Comparison of ENCODE assay signal across 8 mouse cellular contexts in the genomic region with DNA sequence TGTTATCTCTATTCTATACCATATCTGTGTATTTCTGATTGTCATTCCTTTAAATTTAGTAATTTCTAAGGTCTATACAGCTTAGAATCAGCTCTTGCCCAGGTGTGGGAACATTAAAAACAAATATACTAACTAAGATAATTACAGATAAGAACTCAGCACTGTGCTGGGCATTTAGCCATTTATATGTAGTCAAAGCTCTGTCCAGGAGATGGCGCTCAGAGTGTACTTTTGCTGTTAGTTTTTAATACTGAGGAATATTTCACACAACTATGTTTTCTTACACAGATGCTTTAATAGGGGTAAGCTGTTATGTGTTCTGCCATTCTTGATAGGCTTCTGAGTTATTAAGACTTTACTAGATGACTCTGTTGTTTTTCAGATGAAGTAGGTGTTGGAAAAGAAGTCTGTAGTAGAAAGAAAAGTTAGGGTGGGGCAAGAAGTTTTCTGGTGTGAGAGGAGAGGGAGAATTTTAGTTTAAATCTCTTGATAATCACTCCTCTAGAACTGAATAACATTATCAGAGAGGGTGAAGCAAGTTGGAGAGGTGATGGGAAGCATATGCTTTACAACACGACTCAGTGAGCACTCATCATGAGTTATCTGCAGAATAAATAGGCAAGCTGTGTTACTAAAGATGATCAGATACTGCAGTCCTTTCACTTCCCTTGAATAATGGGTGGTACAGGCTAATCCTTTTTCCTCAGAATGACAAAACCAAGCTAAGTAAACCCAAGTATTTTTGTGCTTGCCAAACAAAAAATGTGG.
DNase-seq lines count a peak whose midpoint lies in the region; ATAC-seq and TF ChIP-seq lines count a peak whose summit lies in the region.

No protein-coding gene starts in this region.

- H3K27me3 ChIP-seq in heart, postnatal 0 days (ENCODE audit: control insufficient read depth, insufficient read depth, low read length) = no peaks in the 10 kb centered on the region
- H3K27me3 ChIP-seq in heart, embryonic 10.5 days (ENCODE audit: insufficient read depth, poor library complexity, severe bottlenecking) = no peaks in the 10 kb centered on the region
- H3K27me3 ChIP-seq in intestine, postnatal 0 days (replicated peaks; ENCODE audit: control insufficient read depth, insufficient read depth, low read length) = no peaks in the 10 kb centered on the region
- H3K27me3 ChIP-seq in midbrain, embryonic 15.5 days (replicated peaks) = no peaks in the 10 kb centered on the region

- no peaks in the 10 kb centered on the region for H3K9me3 ChIP-seq in heart, postnatal 0 days (replicated peaks; ENCODE audit: control insufficient read depth, low read length)
- H3K9me3 ChIP-seq in heart, embryonic 10.5 days = no peaks in the 10 kb centered on the region
- H3K9me3 ChIP-seq in ES-E14 (ENCODE audit: control insufficient read depth, insufficient read depth, low read depth, low read length) = no peaks in the 10 kb centered on the region
- H3K9me3 ChIP-seq in intestine, postnatal 0 days (ENCODE audit: control insufficient read depth) = no peaks in the 10 kb centered on the region
- H3K9me3 ChIP-seq in midbrain, embryonic 15.5 days = no peaks in the 10 kb centered on the region

- in situ Hi-C loops in ES-E14 (cut with MboI; ENCODE audit: low sequenced_read_pairs in 2 of 2, unreplicated experiment in 2 of 2) = no loop called here

- no peak overlapping the region for H3K9ac ChIP-seq in heart, postnatal 0 days (replicated peaks; ENCODE audit: low read depth, low read length)
- no peak overlapping the region for H3K9ac ChIP-seq in ES-E14 (ENCODE audit: insufficient read depth, low read depth, low read length, poor library complexity, severe bottlenecking)
- H3K9ac ChIP-seq in intestine, postnatal 0 days (ENCODE audit: low read depth, low read length) = no peak overlapping the region
- H3K9ac ChIP-seq in midbrain, embryonic 15.5 days = no peak overlapping the region

- no peak overlapping the region for H3K27ac ChIP-seq in heart, postnatal 0 days (ENCODE audit: low read depth)
- H3K27ac ChIP-seq in heart, embryonic 10.5 days = no peak overlapping the region
- no peak overlapping the region for H3K27ac ChIP-seq in ES-E14 (ENCODE audit: insufficient read depth, low read depth, low read length, poor library complexity, severe bottlenecking)
- no peak overlapping the region for H3K27ac ChIP-seq in intestine, postnatal 0 days (ENCODE audit: low read depth, low read length)
- no peak overlapping the region for H3K27ac ChIP-seq in midbrain, embryonic 15.5 days

- peak; percentile 28 for DNase-seq in heart, postnatal 0 days (ENCODE audit: low spot score)
- no peak for DNase-seq in heart, embryonic 10.5 days (ENCODE audit: low spot score)
- peak; percentile 13 for DNase-seq in ES-E14 (ENCODE audit: low read depth, low spot score)
- peak; percentile 63 for DNase-seq in embryo, embryonic 11 days
- DNase-seq in T-cell, adult 2 months (ENCODE audit: low spot score) = no peak
- no peak for DNase-seq in spleen, adult 18-20 months

- no peak overlapping the region for H3K4me3 ChIP-seq in heart, postnatal 0 days (ENCODE audit: low read depth, low read length)
- no peak overlapping the region for H3K4me3 ChIP-seq in heart, embryonic 10.5 days
- H3K4me3 ChIP-seq in ES-E14 (ENCODE audit: insufficient read depth in 1 of 2, low read depth in 1 of 2, low read length in 2 of 2, poor library complexity in 1 of 2, severe bottlenecking in 1 of 2) = no peak overlapping the region
- no peak overlapping the region for H3K4me3 ChIP-seq in intestine, postnatal 0 days (ENCODE audit: low read depth, low read length)
- no peak overlapping the region for H3K4me3 ChIP-seq in midbrain, embryonic 15.5 days

- no peak for ATAC-seq in heart, postnatal 0 days (ENCODE audit: insufficient read depth, low read depth)
- ATAC-seq in intestine, postnatal 0 days = no peak
- peak; percentile 86 for ATAC-seq in midbrain, embryonic 15.5 days (replicated peaks)

- H3K4me2 ChIP-seq in heart, postnatal 0 days (ENCODE audit: low read depth, low read length) = no peak overlapping the region
- H3K4me2 ChIP-seq in intestine, postnatal 0 days (replicated peaks; ENCODE audit: low read depth) = no peak overlapping the region
- H3K4me2 ChIP-seq in midbrain, embryonic 15.5 days = no peak overlapping the region

- H3K36me3 ChIP-seq in heart, postnatal 0 days (replicated peaks; ENCODE audit: control insufficient read depth, insufficient read depth, low read length) = no peaks in the 10 kb centered on the region
- H3K36me3 ChIP-seq in heart, embryonic 10.5 days = no peaks in the 10 kb centered on the region
- H3K36me3 ChIP-seq in ES-E14 (ENCODE audit: control insufficient read depth, insufficient read depth, low read length, poor library complexity, severe bottlenecking) = no peaks in the 10 kb centered on the region
- H3K36me3 ChIP-seq in intestine, postnatal 0 days (ENCODE audit: control insufficient read depth, insufficient read depth) = no peaks in the 10 kb centered on the region
- H3K36me3 ChIP-seq in midbrain, embryonic 15.5 days (replicated peaks) = no peaks in the 10 kb centered on the region

- 19% methylated on average over 2 of the region's 2 CpGs for WGBS in heart, postnatal 0 days
- WGBS in heart, embryonic 10.5 days = 25% methylated on average over 2 of the region's 2 CpGs
- 10% methylated on average over 2 of the region's 2 CpGs for WGBS in intestine, postnatal 0 days
- WGBS in midbrain, embryonic 15.5 days = 15% methylated on average over 2 of the region's 2 CpGs

- TF ChIP-seq CTCF in heart, postnatal 0 days (IDR thresholded peaks at IDR 0.05; ENCODE audit: low read depth) = peak; percentile 61
- TF ChIP-seq CTCF in intestine, postnatal 0 days (IDR thresholded peaks at IDR 0.05; ENCODE audit: low read depth) = peak; percentile 74

- TF ChIP-seq EP300 in heart, postnatal 0 days (IDR thresholded peaks at IDR 0.05; ENCODE audit: low read depth) = no peak

- no peaks in the 10 kb centered on the region for H3K4me1 ChIP-seq in heart, postnatal 0 days (ENCODE audit: control insufficient read depth, insufficient read depth)
- H3K4me1 ChIP-seq in heart, embryonic 10.5 days = no peaks in the 10 kb centered on the region
- no peaks in the 10 kb centered on the region for H3K4me1 ChIP-seq in ES-E14 (ENCODE audit: control insufficient read depth in 2 of 2, insufficient read depth in 2 of 2, low read length in 2 of 2, poor library complexity in 1 of 2)
- H3K4me1 ChIP-seq in intestine, postnatal 0 days (replicated peaks; ENCODE audit: control insufficient read depth, insufficient read depth, low read length) = no peaks in the 10 kb centered on the region
- no peaks in the 10 kb centered on the region for H3K4me1 ChIP-seq in midbrain, embryonic 15.5 days

TF ChIP-seq in ES-E14, 5 proteins besides CTCF, POLR2A, EP300 and RAD21:
- TF ChIP-seq MAFK (IDR thresholded peaks at IDR 0.05; ENCODE audit: insufficient read depth, low read depth, low read length) (no peak), ZNF384 (IDR thresholded peaks at IDR 0.05; ENCODE audit: low read depth, low read length) (no peak), HCFC1 (IDR thresholded peaks at IDR 0.05; ENCODE audit: borderline replicate concordance, insufficient read depth, low read length) (no peak), ZC3H11A (IDR thresholded peaks at IDR 0.05; ENCODE audit: borderline replicate concordance, low read depth, low read length) (peak; percentile 62; the same call in 1 of the 2 replicates), CHD2 (IDR thresholded peaks at IDR 0.05; ENCODE audit: low read depth, low read length) (no peak)

Comparison
In these comparisons a context has a peak if more than half of its experiments do, and no peak if none do; other contexts are left out.
1. DNase-seq: peak in heart, postnatal 0 days (single experiment), ES-E14 (single experiment) and embryo, embryonic 11 days (single experiment); none in heart, embryonic 10.5 days (single experiment), T-cell, adult 2 months (single experiment) and spleen, adult 18-20 months (0 of 2).